Mouse (Mus musculus): Measurements from ENCODE around the gene Ranbp3.

DNA sequence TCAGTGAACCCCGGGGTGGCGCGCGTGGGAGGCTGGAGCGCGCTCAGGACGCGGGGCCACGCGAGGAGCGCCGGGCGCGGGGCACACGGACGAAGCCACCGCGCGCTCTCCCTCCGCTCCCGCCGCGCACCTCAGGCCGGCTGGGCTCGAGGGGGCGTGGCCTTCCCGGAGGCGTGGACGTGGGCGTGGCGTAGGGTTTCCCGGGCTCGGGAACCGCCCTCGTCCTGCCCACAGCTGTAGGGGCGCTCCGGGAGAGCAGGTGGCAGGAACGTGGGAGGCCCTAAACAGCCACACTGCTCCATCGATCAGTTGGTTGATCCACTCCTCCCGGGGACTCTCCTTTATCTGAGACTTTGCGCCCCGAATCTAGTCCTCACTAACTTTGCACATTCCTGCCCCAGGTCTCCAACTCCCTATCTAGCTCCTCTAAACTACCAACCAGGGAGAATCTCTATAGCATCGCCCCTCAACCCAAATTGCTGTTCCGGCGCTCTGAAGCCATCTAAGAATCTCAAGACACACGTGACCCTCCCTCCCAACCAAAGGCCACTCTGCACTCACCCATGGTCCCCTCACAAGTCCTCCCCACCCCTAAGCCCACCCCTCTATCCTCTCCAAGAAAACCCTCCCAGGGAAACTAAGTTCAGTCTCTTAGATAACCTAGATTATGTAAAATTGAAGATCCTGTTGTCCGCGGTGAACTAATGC is 84.5 kb downstream of the Ranbp3 start, which contains the start of gene Nrtn:
- TF ChIP-seq CTCF (IDR thresholded peaks at IDR 0.05; ENCODE audit: low read depth) (0 out of 2 replicates have a peak, but pooled peaks have one; percentile 1), EP300 (IDR thresholded peaks at IDR 0.05; ENCODE audit: low read depth) (no peak)

Measured in liver, postnatal 0 days (tissue).